Mouse (Mus musculus): ENCODE results near the gene Vrk3.

DNA sequence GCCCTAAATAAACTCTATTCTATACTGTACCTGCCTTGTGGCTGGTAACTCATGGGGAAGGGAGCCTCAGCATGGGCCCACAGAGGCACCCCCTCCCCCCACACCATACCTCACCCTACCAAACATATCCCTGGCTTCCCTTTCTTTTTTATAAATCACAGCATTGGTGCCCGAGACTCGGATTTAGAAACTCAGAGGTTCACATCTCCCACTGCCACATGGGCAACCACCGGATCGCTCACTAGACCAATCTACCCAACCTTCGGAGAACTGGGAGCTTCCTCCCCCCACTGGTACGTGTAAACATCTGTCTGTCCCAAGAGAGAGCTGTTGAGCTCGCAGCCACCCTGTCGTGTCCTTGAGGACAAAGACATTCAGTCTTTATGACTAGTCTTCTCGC, 3.9 kb upstream of the Vrk3 start:
- no peak for TF ChIP-seq POLR2A (IDR thresholded peaks at IDR 0.05; ENCODE audit: low read depth, low read length)
- no peak for TF ChIP-seq CTCF (IDR thresholded peaks at IDR 0.05; ENCODE audit: extremely low read depth, insufficient read depth, insufficient read length, insufficient replicate concordance)
